Mouse (Mus musculus): ENCODE measurements around the gene Ahdc1.
"Not testable (repeated sequence)": the region's sequence is repeated elsewhere in the genome, so short reads cannot be mapped to it uniquely, and the experiment has no call there.

The Ahdc1 gene

DNA sequence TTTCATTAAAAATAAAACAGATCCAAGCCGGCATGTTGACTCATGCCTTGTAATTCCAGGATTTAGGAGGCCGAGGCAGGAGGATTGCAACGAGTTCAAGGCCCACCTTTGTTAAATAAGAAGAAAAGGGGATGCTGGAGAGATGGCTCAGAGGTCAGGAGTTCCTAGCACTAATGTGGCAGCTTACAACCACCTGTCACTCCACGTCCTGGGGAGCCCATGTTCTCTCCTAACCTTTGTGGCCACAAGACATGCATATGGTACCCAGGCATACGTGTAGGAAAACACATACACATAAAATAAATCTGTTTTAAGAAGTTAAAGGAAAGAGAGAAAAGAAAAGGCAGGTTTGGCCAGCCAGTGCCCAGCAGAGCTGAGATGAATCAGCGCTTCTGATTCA is 82.0 kb downstream of the Ahdc1 start:
- DNase-seq (ENCODE audit: extremely low read depth, insufficient read length, low spot score): no peak

DNA sequence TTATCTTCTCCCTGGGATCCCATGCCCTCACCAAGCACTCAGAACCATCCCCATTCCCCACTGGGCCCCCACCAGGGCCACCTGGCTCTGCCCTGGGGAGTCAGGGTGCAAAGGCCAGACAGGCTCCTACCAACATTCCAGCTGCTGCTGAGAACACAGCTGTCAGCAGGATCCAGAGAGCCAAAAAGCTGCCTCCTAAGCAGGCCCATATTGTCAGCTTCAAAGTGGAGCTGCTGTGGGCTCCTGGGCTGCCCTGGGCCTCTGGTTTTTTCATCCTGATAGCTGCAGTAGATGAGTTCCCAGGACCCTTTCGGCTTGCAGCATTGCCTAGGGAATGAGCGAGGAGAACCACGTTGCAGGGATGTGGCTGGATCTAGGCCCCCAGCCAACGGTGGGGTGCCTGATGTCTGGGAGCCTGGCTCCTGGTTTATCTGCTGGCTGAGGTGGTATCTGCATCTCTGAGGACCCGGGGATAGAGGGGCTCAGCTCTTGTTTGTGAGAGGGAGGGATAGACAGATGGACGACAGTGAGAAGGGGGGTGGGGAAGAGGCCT is 82.5 kb downstream of the Ahdc1 start:
- DNase-seq (ENCODE audit: extremely low read depth, insufficient read length, low spot score): no peak

DNA sequence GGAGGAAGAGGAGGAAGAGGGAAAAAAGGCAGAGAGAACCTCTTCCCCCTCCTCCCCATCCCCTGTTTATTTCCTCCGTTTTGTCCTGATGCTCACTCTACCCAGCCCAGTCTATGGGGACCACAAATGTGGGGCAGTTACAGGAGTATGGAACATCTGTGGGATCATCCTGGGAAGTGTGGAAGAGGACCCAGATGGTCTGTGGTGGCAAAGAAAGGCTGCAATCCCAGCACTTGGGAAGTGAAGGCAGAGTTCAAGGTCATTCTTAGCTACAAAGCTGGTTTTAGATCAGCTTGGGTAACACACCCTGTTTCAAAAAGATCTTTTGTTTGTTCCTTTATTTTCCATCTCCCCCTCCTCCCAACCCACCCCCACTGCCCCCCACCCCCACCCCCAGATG is 83.2 kb downstream of the Ahdc1 start:
- no peak for DNase-seq (ENCODE audit: extremely low read depth, insufficient read length, low spot score)

DNA sequence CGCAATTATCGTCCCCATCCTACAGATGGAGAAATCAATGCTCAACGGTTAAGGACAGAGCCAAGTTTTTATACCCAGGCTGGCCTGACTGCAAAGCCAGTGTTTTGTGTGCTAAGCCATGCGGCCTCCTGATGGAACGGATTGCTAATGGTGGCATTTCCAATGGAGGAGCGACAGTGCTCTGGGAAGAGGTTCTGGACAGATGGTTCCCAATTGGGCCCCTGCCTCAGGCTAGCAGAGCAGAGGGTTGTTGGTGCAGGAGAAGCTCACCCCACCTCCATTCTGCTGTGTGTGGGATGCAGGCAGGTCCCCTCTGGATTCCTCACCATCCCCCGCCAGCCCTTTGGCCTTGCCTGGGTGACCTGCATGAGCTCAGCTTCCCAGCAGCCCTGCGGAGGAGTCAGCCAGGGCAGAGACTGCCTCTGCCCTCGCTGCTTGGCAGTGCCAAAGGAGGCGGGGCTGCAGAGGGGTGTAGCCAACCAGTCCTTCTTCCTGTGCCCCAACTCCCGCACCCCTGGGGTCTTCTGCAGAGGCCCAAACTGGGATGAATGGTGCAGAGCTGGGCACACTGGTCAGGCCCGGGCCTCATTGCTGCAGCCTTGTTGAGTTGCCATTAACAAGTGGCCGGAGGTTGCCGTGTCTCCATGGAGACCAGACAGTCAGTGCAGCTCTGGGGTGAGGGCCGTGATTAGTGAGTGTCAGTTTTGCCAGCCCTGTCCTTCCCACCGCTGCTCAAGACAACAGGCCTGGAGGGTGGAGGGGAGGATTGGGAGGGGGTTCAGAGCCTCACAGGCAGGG is 84.1 kb downstream of the Ahdc1 start:
- DNase-seq (ENCODE audit: extremely low read depth, insufficient read length, low spot score): peak; percentile 80

DNA sequence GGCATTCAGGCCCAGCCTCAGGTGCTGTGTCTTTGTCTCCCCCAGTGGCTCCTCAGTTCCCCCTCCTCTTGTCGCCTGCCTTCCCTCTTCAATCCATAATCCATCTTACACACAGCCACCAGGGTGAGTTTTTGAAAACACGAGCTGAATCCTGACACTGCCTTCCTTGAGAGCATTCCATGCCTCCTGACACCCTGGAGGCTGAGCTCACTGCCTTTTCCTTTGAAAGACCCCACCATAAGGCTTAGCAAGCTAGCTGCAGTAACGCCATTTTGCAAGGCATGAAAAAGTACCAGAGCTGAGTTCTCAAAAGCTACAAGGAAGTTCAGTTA is 84.6 kb downstream of the Ahdc1 start:
- not testable (repeated sequence) for DNase-seq (ENCODE audit: extremely low read depth, insufficient read length, low spot score)

DNA sequence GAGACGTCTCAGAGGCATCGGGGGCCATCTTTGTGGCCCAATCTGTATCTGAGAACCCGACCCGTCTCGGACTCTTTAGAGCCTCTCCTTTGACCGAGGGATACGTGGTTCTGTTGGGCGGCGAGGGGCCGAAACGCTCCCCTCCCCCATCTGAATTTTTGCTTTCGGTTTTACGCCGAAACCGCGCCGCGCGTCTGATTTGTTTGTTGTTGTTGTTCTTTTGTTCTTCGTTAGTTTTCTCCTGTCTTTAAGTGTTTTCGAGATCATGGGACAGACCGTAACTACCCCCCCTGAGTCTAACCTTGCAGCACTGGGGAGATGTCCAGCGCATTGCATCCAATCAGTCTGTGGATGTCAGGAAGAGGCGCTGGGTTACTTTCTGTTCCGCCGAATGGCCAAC is 85.6 kb downstream of the Ahdc1 start:
- not testable (repeated sequence) for DNase-seq (ENCODE audit: extremely low read depth, insufficient read length, low spot score)

DNA sequence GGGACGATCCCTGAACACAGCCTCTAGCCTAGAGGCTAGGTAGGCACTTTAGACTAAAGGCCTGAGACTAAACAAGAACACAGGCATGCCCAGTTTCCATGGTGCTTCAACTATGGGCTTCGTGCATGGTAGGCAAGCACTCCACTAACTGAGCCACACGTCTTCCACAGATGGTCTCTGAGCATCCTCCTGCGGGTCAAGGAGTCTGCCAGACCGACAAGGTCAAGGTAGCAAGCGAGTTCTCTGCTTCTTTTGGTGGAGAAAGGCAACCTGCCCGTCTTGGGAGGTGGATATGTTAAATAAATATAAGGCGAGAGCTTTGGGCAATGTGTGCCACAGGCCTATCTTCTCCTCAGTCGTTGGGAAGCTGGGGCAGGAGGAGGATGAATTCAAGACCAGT is 90.7 kb downstream of the Ahdc1 start:
- no peak for DNase-seq (ENCODE audit: extremely low read depth, insufficient read length, low spot score)

DNA sequence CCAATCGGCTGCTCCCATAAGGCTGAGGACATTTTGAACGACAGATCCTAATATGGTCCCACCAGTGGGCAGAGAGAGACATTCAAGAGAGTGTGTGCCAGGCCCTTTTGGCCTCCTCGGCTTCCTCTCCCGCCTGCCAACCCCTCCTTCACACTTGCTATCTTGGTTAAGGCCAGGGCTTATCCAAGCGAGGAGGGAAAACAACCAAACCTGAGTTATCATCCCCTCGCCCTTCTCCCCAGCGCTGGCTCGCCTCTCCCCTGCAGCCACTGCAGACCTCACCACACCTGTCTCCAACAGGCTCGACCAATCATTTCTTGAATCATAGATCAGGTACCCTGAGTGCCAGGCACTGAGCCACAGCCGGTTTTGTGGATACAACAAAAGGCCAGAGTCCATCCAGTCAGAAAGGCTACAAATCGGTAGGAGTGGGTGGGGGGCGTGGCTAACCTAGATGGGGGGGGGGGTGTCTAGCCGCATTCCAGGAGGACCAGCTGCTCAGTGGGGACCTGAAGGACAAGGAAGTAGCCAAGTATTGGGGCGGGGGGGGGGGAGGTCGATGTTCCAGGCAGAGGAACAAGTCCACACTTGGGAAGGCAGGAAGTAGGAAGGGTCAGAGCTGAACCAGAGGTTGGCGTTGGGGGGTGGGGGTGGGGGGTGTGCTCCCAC is 92.6 kb downstream of the Ahdc1 start:
- DNase-seq (ENCODE audit: extremely low read depth, insufficient read length, low spot score): no peak

DNA sequence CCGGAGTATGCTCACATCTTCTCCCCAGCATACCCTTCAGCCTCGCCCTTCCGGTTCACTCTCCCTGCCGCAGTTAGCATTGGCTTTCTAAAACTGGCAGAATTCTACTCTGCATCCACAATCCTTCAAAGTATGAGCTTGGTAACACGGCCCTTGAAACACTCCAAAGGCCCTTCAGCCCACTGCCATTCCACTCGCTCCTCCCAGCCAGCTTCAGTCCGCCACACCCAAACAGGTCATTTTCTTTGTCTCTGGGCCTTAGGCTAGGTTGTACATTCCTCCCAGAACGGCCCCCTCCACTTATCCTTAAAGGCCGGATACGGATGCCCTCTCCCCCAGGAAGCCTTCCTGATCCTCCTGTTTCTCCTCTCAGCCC is 93.1 kb downstream of the Ahdc1 start:
- no peak for DNase-seq (ENCODE audit: extremely low read depth, insufficient read length, low spot score)

DNA sequence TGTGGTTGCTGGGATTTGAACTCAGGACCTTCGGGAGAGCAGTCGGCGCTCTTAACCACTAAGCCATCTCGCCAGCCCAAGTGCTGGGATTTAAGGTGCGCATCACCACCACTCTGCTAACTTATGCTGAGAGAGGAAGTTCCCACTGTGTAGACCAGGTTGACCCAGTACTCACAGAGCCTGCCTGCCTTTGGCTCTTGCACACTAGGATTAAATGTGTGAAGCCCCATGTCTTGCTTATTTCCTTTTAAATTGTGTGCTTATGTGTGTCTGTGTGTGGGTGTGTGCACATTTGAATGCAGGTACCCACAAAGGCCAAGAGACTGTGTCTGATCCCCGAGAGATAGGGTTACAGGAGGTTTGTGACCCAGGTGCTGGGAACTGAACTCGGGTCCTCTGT is 95.6 kb downstream of the Ahdc1 start:
- DNase-seq (ENCODE audit: extremely low read depth, insufficient read length, low spot score): no peak

DNA sequence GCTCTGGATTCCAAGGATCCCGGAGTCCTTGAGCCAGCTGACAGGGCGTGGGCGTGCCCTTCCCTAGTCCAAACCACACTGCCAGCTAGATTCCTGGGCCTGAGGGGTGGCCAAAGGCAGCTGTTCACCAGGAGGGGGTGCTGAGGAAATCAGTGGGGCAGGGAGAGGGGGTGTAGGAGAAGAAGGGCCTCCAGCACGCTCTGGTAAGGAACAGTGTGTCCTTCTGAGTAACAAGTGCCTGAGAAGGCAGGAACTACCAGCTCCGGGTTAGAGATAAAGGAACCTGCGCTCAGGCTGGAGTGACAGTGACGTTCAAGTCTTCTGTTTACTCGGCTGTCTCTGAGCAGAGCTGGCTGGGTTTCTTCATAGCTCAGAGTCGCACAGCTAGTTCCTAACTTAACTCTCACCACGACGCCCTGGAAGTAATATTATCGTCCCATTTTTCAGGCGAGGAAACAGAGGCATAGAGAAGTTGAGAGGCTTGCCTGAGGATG is 96.8 kb downstream of the Ahdc1 start:
- peak; percentile 75 for DNase-seq (ENCODE audit: extremely low read depth, insufficient read length, low spot score)

DNA sequence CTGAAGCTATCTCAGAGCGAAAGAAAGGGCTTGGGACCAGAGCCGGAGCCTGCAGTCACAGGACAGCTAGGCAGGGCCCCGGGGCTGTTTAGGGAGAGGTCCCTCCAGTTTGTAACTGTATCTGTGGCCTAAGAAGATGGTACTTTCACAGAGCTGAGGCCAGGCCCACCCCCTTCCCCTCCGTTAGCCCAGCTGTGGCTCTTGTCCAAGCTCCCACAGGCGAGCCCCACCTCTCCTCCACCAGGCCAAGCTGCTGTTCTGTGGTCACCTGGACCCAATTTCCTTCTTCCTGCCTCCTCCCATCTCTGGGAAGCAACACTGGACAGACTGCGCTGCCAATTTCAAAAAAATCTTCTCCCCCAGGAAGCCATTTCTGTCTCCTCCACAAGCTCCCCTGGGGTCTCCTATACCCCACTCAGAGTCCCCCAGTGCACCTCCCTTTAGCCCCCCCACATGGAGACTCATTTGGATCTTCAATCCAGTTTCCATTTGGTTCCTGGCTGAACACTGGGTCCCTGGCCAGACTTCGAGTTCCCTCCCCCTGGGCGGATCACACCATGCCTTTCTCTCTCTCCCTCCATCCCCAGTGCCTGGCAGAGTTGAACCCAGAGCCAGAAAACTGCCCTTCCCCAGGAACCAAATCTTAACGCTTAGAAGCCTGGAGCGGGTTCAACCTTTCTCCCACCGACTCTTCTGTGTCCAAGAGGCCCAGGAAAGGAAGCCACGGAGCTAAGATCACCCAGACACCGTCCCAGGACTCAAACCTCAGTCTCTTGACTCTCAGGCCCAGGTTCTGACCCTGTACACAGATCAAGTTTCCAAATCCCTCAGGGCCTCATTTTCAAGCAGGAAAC is 97.6 kb downstream of the Ahdc1 start:
- peak; percentile 66 for DNase-seq (ENCODE audit: extremely low read depth, insufficient read length, low spot score)

DNA sequence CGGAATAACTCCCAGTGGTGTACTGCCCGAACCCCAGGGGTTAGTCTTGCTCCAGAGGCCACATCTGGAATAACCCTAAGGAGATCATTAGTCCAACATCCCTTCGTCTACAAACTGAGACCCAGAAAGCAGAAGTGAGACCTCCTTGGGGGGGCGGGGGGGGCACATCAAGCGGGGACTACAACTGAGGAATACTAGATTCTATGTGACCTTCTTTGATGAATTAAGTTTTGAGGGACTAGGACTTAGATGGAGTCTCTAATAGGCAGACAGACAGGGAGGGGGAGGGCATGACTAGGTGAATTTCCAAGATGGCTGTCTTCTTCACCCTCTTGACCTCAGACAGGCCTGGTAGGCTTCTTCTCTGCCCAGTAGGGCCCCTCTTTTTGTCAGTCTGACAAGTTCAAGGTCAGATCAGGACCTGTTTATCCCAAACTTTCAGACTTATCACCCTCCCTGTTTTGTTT is 98.3 kb downstream of the Ahdc1 start:
- DNase-seq (ENCODE audit: extremely low read depth, insufficient read length, low spot score): no peak

DNA sequence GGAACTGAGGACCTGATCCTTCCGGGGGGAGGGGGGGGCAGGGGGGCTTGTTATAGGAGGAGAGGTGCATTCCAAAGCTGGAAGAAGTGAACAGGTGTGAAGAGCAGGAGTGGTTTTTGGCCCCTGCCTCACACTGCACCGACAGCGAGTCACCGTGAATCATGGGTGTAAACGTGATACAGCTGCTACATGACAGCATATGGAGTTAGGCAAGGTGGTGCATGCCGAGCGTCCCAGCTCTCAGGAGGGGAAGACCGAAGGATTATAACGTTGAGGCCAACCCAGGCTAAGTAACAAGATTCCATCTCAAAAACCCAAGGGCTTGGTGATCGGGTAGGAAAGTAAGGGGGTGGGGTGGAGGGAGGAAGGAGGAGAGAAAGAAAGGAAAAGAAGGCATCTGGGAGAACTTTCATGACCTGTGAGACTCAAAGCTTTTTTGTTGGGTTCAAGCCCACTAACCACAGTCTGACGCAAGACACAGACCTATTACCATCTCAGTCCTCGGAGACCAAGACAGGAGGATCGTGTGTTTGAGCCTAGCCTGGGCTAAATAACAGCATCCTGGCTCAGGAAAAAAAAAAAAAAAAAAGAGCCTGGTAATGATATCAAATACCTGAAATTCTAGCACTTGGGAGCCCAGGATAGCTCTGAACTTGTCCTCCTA is 101.2 kb downstream of the Ahdc1 start:
- DNase-seq (ENCODE audit: extremely low read depth, insufficient read length, low spot score): peak; percentile 36

DNA sequence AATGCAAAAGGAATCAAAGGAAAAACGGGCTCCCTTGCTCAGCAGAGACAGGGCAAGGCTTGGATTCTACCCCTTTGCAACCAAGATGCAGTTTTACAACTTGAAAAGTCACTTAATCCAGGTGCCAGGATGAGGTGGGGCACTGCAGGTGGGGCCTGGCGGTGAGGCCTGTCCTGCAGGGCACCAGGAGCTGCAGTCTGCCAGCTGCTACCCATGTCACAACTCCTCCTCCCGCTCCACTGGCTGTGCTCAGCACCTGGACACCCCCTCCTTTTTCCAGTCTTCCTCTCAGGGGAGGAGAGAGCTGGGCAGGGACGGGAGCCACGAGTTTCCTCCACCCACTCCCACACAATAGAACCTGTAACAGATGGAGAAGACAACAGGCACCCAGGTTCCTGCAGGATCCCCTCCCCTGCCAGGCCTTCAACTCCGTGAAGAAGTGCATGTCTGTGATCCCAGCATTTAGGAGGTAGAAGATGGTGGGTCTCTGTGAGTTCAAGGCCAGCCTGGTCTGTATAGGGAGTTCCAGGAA is 102.4 kb downstream of the Ahdc1 start:
- peak; percentile 18 for DNase-seq (ENCODE audit: extremely low read depth, insufficient read length, low spot score)

DNA sequence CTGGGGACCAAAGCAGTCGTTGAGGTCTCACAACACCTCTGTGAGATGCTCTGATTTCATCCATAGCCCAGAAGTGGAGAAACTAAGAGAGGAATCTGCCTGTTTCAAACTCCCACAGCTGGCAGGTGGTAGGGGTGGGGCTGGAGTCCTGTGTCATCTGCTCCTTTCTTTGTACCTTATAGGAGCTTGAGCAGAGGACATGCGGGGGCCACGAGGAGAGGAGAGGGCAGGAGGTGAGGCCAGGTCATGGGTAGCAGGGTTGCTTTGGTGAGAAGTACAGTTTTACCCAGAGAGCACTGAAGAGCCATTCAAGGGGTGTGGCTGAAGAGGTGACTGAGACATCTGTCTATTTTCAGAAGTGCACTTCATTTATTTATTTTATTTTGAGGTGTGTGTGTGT is 103.7 kb downstream of the Ahdc1 start:
- DNase-seq (ENCODE audit: extremely low read depth, insufficient read length, low spot score): no peak

DNA sequence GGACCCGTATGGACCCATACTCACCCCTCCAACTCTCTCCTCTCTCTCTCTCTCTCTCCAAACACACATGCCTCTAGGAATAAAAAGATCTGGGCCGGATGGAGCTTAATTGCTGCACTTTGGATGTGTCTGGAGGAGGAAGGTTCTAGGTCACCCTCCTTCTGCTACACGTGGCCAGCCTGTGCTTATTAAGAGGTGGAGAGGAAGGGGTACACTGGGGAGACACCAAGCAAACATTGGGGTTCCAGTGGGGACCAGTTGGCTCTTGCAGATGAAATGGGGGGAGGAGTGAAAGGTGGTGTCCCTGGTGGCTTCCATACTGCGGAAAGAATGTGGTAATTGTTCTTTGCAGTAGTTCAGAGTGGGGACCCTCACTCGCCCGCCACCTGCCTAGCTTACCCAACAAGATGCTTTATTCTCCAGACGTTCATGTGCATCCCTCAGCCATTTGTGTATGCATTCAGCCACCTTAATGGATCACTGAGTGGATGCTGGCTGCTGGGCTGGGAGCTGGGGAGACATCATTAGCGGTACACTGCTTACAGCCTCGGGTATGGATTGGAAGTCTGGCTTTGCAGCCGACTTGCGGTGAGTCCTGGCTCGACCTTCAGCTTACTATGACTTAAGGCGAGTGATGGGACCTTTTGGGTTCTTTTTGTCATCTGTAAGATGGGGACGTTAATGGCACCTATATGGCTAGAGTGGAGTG is 104.8 kb downstream of the Ahdc1 start:
- no peak for DNase-seq (ENCODE audit: extremely low read depth, insufficient read length, low spot score)

DNA sequence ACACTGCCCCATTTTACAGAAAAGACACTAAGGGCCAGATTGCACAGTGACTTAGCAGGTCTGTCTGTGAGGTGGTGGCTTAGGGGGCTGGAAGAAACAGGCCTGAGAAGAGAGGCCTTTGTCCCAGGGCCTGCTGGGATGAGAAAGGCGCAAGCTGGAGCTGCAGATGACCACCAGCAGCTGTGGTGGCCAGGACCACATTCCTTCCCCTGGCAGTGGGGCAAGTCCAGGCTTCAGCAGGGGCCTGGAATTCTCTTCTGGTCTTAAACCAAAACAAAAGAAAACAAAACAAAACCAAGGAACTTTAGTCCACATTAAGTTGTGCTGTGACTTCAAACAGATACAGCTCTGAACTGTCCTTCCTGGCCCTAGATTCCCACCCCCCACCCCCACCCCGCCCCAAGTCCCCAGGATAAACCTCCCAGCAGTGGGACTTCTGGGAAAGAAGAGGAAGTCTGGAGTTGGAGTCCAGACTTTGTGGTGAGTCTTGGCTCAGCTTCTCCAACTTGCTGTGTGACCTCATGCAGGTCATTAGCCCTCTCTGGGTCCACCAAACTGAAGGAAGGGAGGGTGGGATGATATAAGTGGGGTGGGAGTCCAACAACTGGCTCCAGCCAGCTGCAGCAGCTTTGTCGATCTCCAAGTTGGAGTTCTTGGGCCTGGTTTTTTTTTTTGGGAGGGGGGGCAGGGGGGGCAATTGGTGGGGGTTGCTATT is 105.9 kb downstream of the Ahdc1 start:
- DNase-seq (ENCODE audit: extremely low read depth, insufficient read length, low spot score): peak; percentile 68

Measured in 3134 (cell line).